27 mouse cellular contexts compared by ENCODE assay signal in genomic region chr15:77874807-77875206, GRCm38 (mm10). TPM values are rescaled to one million over a fixed set of nuclear protein-coding genes. Genes with fewer than 3 reads are reported as not detected.
DNase-seq lines count a peak whose midpoint lies in the region; ATAC-seq and TF ChIP-seq lines count a peak whose summit lies in the region.
"Had no signal": no experiment of that assay in that cellular context is flagged by ENCODE, and none has a peak within 500 bp of the region (broad histone marks: within the 10 kb centered on the region; RNA-seq: fewer than 3 reads in every experiment).

No protein-coding gene starts in this region.

- H3K9me3 ChIP-seq in heart, embryonic 10.5 days: no peaks in the 10 kb centered on the region
- H3K9me3 ChIP-seq in lung, postnatal 0 days (ENCODE audit: low read length): no peaks in the 10 kb centered on the region
- no peaks in the 10 kb centered on the region for H3K9me3 ChIP-seq in limb, embryonic 10.5 days (replicated peaks)
- H3K9me3 ChIP-seq: heart, embryonic 15.5 days; intestine, embryonic 15.5 days; limb, embryonic 15.5 days; midbrain, embryonic 12.5 days; neural tube, embryonic 13.5 days had no signal

- TF ChIP-seq CTCF in lung, postnatal 0 days (IDR thresholded peaks at IDR 0.05): no peak
- no peak for TF ChIP-seq CTCF in lung, adult 2 months (IDR thresholded peaks at IDR 0.05; ENCODE audit: insufficient read depth, low read length)

- TF ChIP-seq EP300 in lung, postnatal 0 days (IDR thresholded peaks at IDR 0.05): no peak

- no peak overlapping the region for H3K9ac ChIP-seq in lung, postnatal 0 days (replicated peaks; ENCODE audit: low read depth)
- H3K9ac ChIP-seq: heart, embryonic 15.5 days; intestine, embryonic 15.5 days; limb, embryonic 15.5 days; lung, embryonic 14.5 days; midbrain, embryonic 12.5 days; neural tube, embryonic 13.5 days had no signal

- no peak overlapping the region for H3K4me2 ChIP-seq in lung, postnatal 0 days (replicated peaks; ENCODE audit: low read depth, low read length)
- H3K4me2 ChIP-seq: heart, embryonic 15.5 days; intestine, embryonic 15.5 days; limb, embryonic 15.5 days; lung, embryonic 14.5 days; midbrain, embryonic 12.5 days; neural tube, embryonic 13.5 days had no signal

- 0 out of 2 replicates have a peak, but pooled peaks have one; percentile 25 for ATAC-seq in lung, postnatal 0 days
- peak; percentile 85 for ATAC-seq in neutrophil, adult 5-6 weeks (ENCODE audit: extremely low read depth, insufficient number of reproducible peaks, low FRiP score, poor library complexity, severe bottlenecking)
- ATAC-seq: forebrain, embryonic 16.5 days; hindbrain, embryonic 16.5 days; intestine, embryonic 15.5 days had no signal

- H3K36me3 ChIP-seq in heart, embryonic 10.5 days: no peaks in the 10 kb centered on the region
- H3K36me3 ChIP-seq in lung, postnatal 0 days (ENCODE audit: insufficient read depth, low read length): no peaks in the 10 kb centered on the region
- no peaks in the 10 kb centered on the region for H3K36me3 ChIP-seq in limb, embryonic 10.5 days
- H3K36me3 ChIP-seq: heart, embryonic 15.5 days; intestine, embryonic 15.5 days; limb, embryonic 15.5 days; midbrain, embryonic 12.5 days; neural tube, embryonic 13.5 days had no signal

- H3K4me3 ChIP-seq in heart, embryonic 10.5 days: no peak overlapping the region
- H3K4me3 ChIP-seq in lung, postnatal 0 days (ENCODE audit: low read depth, low read length): no peak overlapping the region
- H3K4me3 ChIP-seq in lung, adult 2 months (replicated peaks; ENCODE audit: extremely low read depth, low read depth, low read length): no peak overlapping the region
- H3K4me3 ChIP-seq in limb, embryonic 10.5 days: no peak overlapping the region
- H3K4me3 ChIP-seq: heart, adult 2 months; heart, embryonic 15.5 days; intestine, embryonic 15.5 days; limb, embryonic 15.5 days; midbrain, embryonic 12.5 days; myocyte; neural tube, embryonic 13.5 days had no signal

- no peak for DNase-seq in heart, embryonic 10.5 days (ENCODE audit: low spot score)
- no peak for DNase-seq in heart, postnatal 36 days
- DNase-seq in lung, postnatal 0 days (ENCODE audit: low spot score): peak; percentile 41
- DNase-seq in lung, adult 2 months: no peak
- DNase-seq in limb, embryonic 10.5 days (ENCODE audit: low spot score): no peak
- no peak for DNase-seq in thymus, postnatal 4 days
- DNase-seq in right cerebral cortex, postnatal 25 days: no peak
- DNase-seq: adrenal gland, postnatal 14 days; cerebellum, adult 9-10 months; gastrocnemius, postnatal 14 days; heart, adult 2 months; heart, postnatal 4 days; kidney, adult 8-10 months; kidney, postnatal 36 days; lung, embryonic 14.5 days; thymus, adult 2 months had no signal

- no peak for TF ChIP-seq POLR2A in lung, adult 2 months (IDR thresholded peaks at IDR 0.05; ENCODE audit: borderline replicate concordance, extremely low read depth, low read depth, low read length)

- H3K27ac ChIP-seq in heart, embryonic 10.5 days: 0 out of 2 replicates have a peak overlapping the region, but pooled peaks have one; percentile 47
- H3K27ac ChIP-seq in lung, postnatal 0 days (ENCODE audit: low read length): no peak overlapping the region
- peak overlapping the region; percentile 12; the same call in 1 of the 2 replicates for H3K27ac ChIP-seq in limb, embryonic 10.5 days
- H3K27ac ChIP-seq: heart, adult 2 months; heart, embryonic 15.5 days; intestine, embryonic 15.5 days; limb, embryonic 15.5 days; macrophage; midbrain, embryonic 12.5 days; neural tube, embryonic 13.5 days; stomach, postnatal 0 days had no signal

- 88% methylated on average over 9 of the region's 9 CpGs for WGBS in heart, embryonic 10.5 days
- 88% methylated on average over 9 of the region's 9 CpGs for WGBS in lung, postnatal 0 days
- WGBS in lung, adult 2 months: 91% methylated on average over 9 of the region's 9 CpGs
- 90% methylated on average over 9 of the region's 9 CpGs for WGBS in limb, embryonic 10.5 days

- intact Hi-C loops in heart, postnatal 36 days (cut with DNase I): no loop called here

- H3K4me1 ChIP-seq in heart, embryonic 10.5 days: peaks cover 19% of the 10 kb centered on the region
- H3K4me1 ChIP-seq in lung, postnatal 0 days (ENCODE audit: insufficient read depth, low read depth, low read length): 0 out of 2 replicates have a peak, but pooled peaks cover 4% of the 10 kb centered on the region
- peaks cover 5% of the 10 kb centered on the region; the same call in 1 of the 2 replicates for H3K4me1 ChIP-seq in lung, adult 2 months (ENCODE audit: control insufficient read depth, insufficient read depth, low read length)
- peaks cover 13% of the 10 kb centered on the region for H3K4me1 ChIP-seq in limb, embryonic 10.5 days
- H3K4me1 ChIP-seq: heart, embryonic 15.5 days; limb, embryonic 15.5 days; midbrain, embryonic 12.5 days; neural tube, embryonic 13.5 days had no signal

- H3K27me3 ChIP-seq in heart, embryonic 10.5 days (ENCODE audit: insufficient read depth, poor library complexity, severe bottlenecking): no peaks in the 10 kb centered on the region
- H3K27me3 ChIP-seq in lung, postnatal 0 days (replicated peaks; ENCODE audit: insufficient read depth, low read length): no peaks in the 10 kb centered on the region
- no peaks in the 10 kb centered on the region for H3K27me3 ChIP-seq in limb, embryonic 10.5 days (ENCODE audit: low read depth, poor library complexity, severe bottlenecking)
- H3K27me3 ChIP-seq: heart, embryonic 15.5 days; intestine, embryonic 15.5 days; limb, embryonic 15.5 days; midbrain, embryonic 12.5 days; neural tube, embryonic 13.5 days had no signal

RNA-seq across cellular contexts. Expression of gene Myh9, which starts 32.8 kb away (rescaled TPM):
- polyA plus RNA-seq in heart, embryonic 10.5 days (2016; fragmentation: Nextera tagmentation; extraction: Ambion mirVana): 34.5 and 37.5 TPM in 2 replicates
- total RNA-seq in heart, postnatal 36 days (2021): 100 to 1,000 TPM; 105 to 110 TPM
- polyA plus RNA-seq in lung, postnatal 0 days (2015; fragmentation: Nextera tagmentation; extraction: Ambion mirVana): 59.3 and 67.3 TPM in 2 replicates
- polyA plus RNA-seq in lung, adult 2 months (2012; rRNA removed): 133 and 162 TPM in 2 replicates
- 30.6 and 39.2 TPM in 2 replicates for polyA plus RNA-seq in limb, embryonic 10.5 days (2016; fragmentation: Nextera tagmentation; extraction: Ambion mirVana)
- 1,152 and 1,215 TPM in 2 replicates for total RNA-seq in neutrophil, adult 5-6 weeks (2017)

RNA-seq across cellular contexts. Expression of gene Txn2, which starts 54.0 kb away (rescaled TPM):
- polyA plus RNA-seq in heart, embryonic 10.5 days (2016; fragmentation: Nextera tagmentation; extraction: Ambion mirVana): 311 and 315 TPM in 2 replicates
- total RNA-seq in heart, postnatal 36 days (2021): 100 to 1,000 TPM; 276 to 279 TPM
- polyA plus RNA-seq in lung, postnatal 0 days (2015; fragmentation: Nextera tagmentation; extraction: Ambion mirVana): 121 and 122 TPM in 2 replicates
- 138 and 165 TPM in 2 replicates for polyA plus RNA-seq in lung, adult 2 months (2012; rRNA removed)
- polyA plus RNA-seq in limb, embryonic 10.5 days (2016; fragmentation: Nextera tagmentation; extraction: Ambion mirVana): 287 and 339 TPM in 2 replicates
- 22.2 and 25.7 TPM in 2 replicates for total RNA-seq in neutrophil, adult 5-6 weeks (2017)
